Mouse (Mus musculus): ENCODE results near the gene Lamb3. TPM values are rescaled to one million over a fixed set of nuclear protein-coding genes. Genes with fewer than 3 reads are reported as not detected.

Lamb3 gene
- polyA plus RNA-seq, 1 experiment from 2014 or later = 8.5 TPM

DNA sequence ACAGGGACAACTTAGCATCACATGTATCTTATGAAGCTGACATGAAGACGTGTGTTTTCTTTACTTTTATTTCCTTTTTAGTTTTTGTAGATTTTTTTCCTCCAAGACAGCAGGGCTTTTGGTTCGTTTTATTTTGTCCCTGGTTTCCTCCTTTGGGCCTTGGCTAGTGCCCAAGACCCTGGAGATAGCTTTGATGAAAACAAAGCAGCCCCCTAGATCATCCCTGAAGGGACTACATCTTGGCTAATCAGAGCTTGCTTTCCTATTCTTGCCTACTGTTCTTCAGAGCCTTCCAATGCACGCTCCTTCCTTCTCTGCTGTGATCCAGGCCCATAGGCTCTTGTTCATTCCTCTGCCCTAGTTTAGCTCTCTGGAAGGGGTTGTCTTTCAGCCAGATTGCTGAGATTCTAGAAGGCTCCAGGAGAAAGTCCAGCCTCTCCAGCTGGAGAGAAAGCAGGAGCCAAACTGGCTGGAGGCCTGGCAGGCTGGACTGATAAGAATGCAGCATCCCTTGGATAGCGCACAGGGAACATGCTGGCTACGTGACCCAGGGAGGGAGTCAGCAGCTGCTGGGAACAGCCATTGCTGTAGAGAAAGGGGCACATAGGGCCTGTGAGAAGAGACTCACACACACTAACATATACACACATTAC is 108.3 kb downstream of the Lamb3 start:
- 67% methylated on average over 5 of the region's 5 CpGs for WGBS
- Histone ChIP-seq H3K4me1 (ENCODE audit: control insufficient read depth, insufficient read depth, low read length) (peaks cover 3% of the 10 kb centered on the region; the same call in 1 of the 2 replicates), H3K27ac (replicated peaks; ENCODE audit: low read depth, low read length) (no peak overlapping the region; the same call in 1 of the 2 replicates), H3K9ac (ENCODE audit: low read depth, low read length) (no peak overlapping the region), H3K36me3 (ENCODE audit: control insufficient read depth, insufficient read depth, low read length) (no peaks in the 10 kb centered on the region), H3K4me2 (ENCODE audit: low read depth, low read length) (no peak overlapping the region), H3K27me3 (replicated peaks; ENCODE audit: control insufficient read depth, insufficient read depth, low read length) (no peaks in the 10 kb centered on the region), H3K9me3 (ENCODE audit: control insufficient read depth, low read length) (no peaks in the 10 kb centered on the region), H3K4me3 (ENCODE audit: low read depth, low read length) (no peak overlapping the region)
- DNase-seq (ENCODE audit: low spot score) (peak; percentile 75), ATAC-seq (ENCODE audit: low read depth) (0 out of 2 replicates have a peak, but pooled peaks have one; percentile 17)

DNA sequence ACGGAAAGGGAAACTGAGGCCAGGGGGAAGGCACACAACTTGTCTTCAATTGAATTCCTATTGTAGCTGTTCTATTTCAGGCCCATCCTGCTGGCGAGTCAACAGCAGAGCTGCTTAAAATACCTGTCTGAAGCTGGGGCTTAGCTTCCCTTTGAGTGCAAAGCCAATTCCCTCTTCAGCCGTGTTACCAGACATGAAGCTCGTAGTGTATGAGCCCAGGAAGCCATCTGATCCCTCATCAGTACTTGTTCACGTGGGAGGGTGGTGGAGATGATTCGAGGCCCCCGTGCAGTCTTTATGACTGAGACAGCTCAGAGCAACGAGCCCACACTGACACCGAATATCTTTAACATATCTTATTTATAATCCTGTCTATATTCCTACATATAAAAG is 108.9 kb downstream of the Lamb3 start:
- no peak for ATAC-seq (ENCODE audit: low read depth)
- no peak overlapping the region for H3K4me3 ChIP-seq (ENCODE audit: low read depth, low read length)
- DNase-seq (ENCODE audit: low spot score) = no peak
- H3K27me3 ChIP-seq (replicated peaks; ENCODE audit: control insufficient read depth, insufficient read depth, low read length) = no peaks in the 10 kb centered on the region
- no peak overlapping the region for H3K9ac ChIP-seq (ENCODE audit: low read depth, low read length)
- WGBS = 73% methylated on average over 9 of the region's 9 CpGs
- no peak overlapping the region; the same call in 1 of the 2 replicates for H3K27ac ChIP-seq (replicated peaks; ENCODE audit: low read depth, low read length)
- no peaks in the 10 kb centered on the region for H3K9me3 ChIP-seq (ENCODE audit: control insufficient read depth, low read length)
- H3K4me2 ChIP-seq (ENCODE audit: low read depth, low read length) = no peak overlapping the region
- H3K4me1 ChIP-seq (ENCODE audit: control insufficient read depth, insufficient read depth, low read length) = peaks cover 3% of the 10 kb centered on the region; the same call in 1 of the 2 replicates
- no peaks in the 10 kb centered on the region for H3K36me3 ChIP-seq (ENCODE audit: control insufficient read depth, insufficient read depth, low read length)

DNA sequence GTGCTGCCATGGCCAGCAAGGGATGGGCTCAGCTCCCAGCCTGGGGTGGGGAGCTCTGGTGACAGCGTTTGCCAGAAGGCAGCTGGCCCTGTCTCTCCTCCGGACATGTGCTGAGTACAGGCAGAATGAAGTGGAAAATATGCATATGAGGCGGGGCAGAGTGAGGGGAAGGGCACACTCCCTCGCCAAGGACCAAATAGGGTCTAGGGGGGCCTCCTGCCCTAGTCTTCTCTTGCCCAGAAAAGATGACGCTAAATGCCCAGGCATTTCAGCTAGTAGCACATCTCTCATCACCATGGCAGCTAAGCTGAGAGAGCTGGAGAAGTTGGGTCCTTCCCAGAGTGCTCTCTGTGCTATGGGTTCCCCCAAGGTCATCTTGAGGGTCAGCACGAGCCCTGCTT is 109.7 kb downstream of the Lamb3 start:
- no peak overlapping the region for H3K9ac ChIP-seq (ENCODE audit: low read depth, low read length)
- peaks cover 3% of the 10 kb centered on the region; the same call in 1 of the 2 replicates for H3K4me1 ChIP-seq (ENCODE audit: control insufficient read depth, insufficient read depth, low read length)
- H3K27me3 ChIP-seq (replicated peaks; ENCODE audit: control insufficient read depth, insufficient read depth, low read length) = no peaks in the 10 kb centered on the region
- peak; percentile 78 for DNase-seq (ENCODE audit: low spot score)
- H3K27ac ChIP-seq (replicated peaks; ENCODE audit: low read depth, low read length) = no peak overlapping the region; the same call in 1 of the 2 replicates
- ATAC-seq (ENCODE audit: low read depth) = peak; percentile 87
- H3K36me3 ChIP-seq (ENCODE audit: control insufficient read depth, insufficient read depth, low read length) = no peaks in the 10 kb centered on the region
- no peaks in the 10 kb centered on the region for H3K9me3 ChIP-seq (ENCODE audit: control insufficient read depth, low read length)
- H3K4me2 ChIP-seq (ENCODE audit: low read depth, low read length) = no peak overlapping the region
- no peak overlapping the region for H3K4me3 ChIP-seq (ENCODE audit: low read depth, low read length)
- 34% methylated on average over 6 of the region's 6 CpGs for WGBS

DNA sequence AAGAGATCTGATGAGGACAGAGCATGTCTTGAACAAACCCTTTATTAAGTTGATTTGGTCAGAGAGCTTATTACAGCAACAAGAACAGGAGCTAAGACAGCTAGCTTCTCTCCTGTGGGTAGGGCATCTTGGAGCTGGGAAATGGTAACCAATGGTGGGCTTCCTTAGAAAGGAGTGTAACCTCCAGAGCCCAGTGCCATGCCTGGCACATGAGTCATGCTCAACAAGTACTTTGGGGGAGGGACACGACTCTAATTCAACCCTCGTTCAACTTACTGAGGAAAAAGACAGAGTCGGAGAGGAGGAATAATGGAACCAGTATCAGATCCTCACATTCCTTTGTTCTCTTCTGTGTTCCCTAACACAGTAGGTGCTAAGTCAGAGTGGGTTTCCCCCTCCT is 112.2 kb downstream of the Lamb3 start:
- H3K4me1 ChIP-seq (ENCODE audit: control insufficient read depth, insufficient read depth, low read length) = peaks cover 3% of the 10 kb centered on the region; the same call in 1 of the 2 replicates
- ATAC-seq (ENCODE audit: low read depth) (no peak), DNase-seq (ENCODE audit: low spot score) (no peak)
- no peaks in the 10 kb centered on the region for H3K36me3 ChIP-seq (ENCODE audit: control insufficient read depth, insufficient read depth, low read length)
- no peak overlapping the region for H3K9ac ChIP-seq (ENCODE audit: low read depth, low read length)
- WGBS = 63% methylated on average over 3 of the region's 3 CpGs
- H3K27ac ChIP-seq (replicated peaks; ENCODE audit: low read depth, low read length) = no peak overlapping the region
- no peak overlapping the region for H3K4me2 ChIP-seq (ENCODE audit: low read depth, low read length)
- H3K4me3 ChIP-seq (ENCODE audit: low read depth, low read length) = no peak overlapping the region
- H3K27me3 ChIP-seq (replicated peaks; ENCODE audit: control insufficient read depth, insufficient read depth, low read length) = no peaks in the 10 kb centered on the region
- no peaks in the 10 kb centered on the region for H3K9me3 ChIP-seq (ENCODE audit: control insufficient read depth, low read length)

DNA sequence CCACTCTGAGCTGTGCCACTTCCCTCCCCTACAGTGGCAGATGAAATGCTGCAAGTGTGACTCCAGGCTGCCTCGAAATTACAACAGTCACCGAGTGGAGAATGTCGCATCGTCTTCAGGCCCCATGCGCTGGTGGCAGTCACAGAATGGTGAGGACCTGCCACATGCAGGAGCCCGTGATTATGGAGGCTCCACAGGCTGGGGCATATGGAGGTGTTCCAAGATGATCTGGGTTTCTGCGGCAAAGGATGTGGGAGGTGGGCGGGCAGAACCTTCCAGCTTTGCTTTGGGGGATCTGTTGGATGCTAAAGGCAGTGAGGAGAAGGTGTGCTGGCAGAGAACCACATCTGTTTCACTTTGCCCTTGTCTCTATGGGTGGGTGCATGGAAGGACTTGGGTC is 112.9 kb downstream of the Lamb3 start:
- Histone ChIP-seq H3K4me3 (ENCODE audit: low read depth, low read length) (no peak overlapping the region), H3K4me1 (ENCODE audit: control insufficient read depth, insufficient read depth, low read length) (peaks cover 3% of the 10 kb centered on the region; the same call in 1 of the 2 replicates), H3K9me3 (ENCODE audit: control insufficient read depth, low read length) (no peaks in the 10 kb centered on the region), H3K36me3 (ENCODE audit: control insufficient read depth, insufficient read depth, low read length) (no peaks in the 10 kb centered on the region), H3K27me3 (replicated peaks; ENCODE audit: control insufficient read depth, insufficient read depth, low read length) (no peaks in the 10 kb centered on the region), H3K9ac (ENCODE audit: low read depth, low read length) (no peak overlapping the region), H3K4me2 (ENCODE audit: low read depth, low read length) (no peak overlapping the region), H3K27ac (replicated peaks; ENCODE audit: low read depth, low read length) (no peak overlapping the region)
- ATAC-seq (ENCODE audit: low read depth) = no peak
- no peak for DNase-seq (ENCODE audit: low spot score)
- 86% methylated on average over 8 of the region's 8 CpGs for WGBS

DNA sequence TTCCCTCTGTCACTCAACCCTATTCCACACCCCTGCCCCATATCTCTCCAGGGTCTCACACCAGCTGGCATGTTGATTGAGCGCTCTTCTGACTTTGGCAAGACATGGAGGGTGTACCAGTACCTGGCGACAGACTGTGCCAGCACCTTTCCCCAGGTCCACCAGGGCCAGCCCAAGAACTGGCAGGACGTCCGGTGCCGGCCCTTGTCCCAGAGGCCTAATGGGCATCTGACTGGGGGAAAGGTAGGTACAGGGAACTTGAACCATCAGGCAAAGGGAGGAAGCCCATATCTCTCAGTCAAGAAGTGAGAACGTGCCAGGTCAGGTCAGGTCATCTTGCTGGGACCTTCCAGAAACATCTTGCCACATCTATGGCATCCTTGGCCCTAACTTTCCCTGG is 116.2 kb downstream of the Lamb3 start:
- no peak overlapping the region for H3K4me3 ChIP-seq (ENCODE audit: low read depth, low read length)
- H3K27me3 ChIP-seq (replicated peaks; ENCODE audit: control insufficient read depth, insufficient read depth, low read length) = no peaks in the 10 kb centered on the region
- H3K4me1 ChIP-seq (ENCODE audit: control insufficient read depth, insufficient read depth, low read length) = no peaks in the 10 kb centered on the region
- H3K27ac ChIP-seq (replicated peaks; ENCODE audit: low read depth, low read length) = no peak overlapping the region
- H3K4me2 ChIP-seq (ENCODE audit: low read depth, low read length) = no peak overlapping the region
- no peaks in the 10 kb centered on the region for H3K9me3 ChIP-seq (ENCODE audit: control insufficient read depth, low read length)
- ATAC-seq (ENCODE audit: low read depth) = no peak
- no peak overlapping the region for H3K9ac ChIP-seq (ENCODE audit: low read depth, low read length)
- 94% methylated on average over 6 of the region's 6 CpGs for WGBS
- no peak for DNase-seq (ENCODE audit: low spot score)
- H3K36me3 ChIP-seq (ENCODE audit: control insufficient read depth, insufficient read depth, low read length) = no peaks in the 10 kb centered on the region

DNA sequence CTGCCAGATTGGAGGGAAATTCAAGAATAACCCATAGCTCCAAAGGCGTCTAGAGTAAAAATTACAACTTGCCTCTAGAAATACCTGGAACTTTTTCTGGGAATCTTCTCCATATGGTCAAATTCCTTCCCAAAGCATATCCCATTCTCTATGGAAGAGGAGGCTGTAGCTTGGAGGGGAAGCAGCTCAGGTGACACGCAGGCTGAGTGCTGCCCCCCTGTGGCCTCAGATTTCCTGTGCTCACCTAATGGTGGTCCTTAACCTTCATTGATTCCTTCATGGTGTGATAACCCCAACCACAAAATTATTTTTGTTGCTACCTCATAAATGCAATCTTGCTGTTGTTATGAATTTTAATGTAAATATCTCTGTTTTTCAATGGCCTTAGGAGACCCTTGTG is 116.7 kb downstream of the Lamb3 start:
- Histone ChIP-seq H3K4me2 (ENCODE audit: low read depth, low read length) (no peak overlapping the region), H3K27me3 (replicated peaks; ENCODE audit: control insufficient read depth, insufficient read depth, low read length) (no peaks in the 10 kb centered on the region), H3K9ac (ENCODE audit: low read depth, low read length) (no peak overlapping the region), H3K4me3 (ENCODE audit: low read depth, low read length) (no peak overlapping the region), H3K36me3 (ENCODE audit: control insufficient read depth, insufficient read depth, low read length) (no peaks in the 10 kb centered on the region), H3K27ac (replicated peaks; ENCODE audit: low read depth, low read length) (no peak overlapping the region), H3K9me3 (ENCODE audit: control insufficient read depth, low read length) (no peaks in the 10 kb centered on the region), H3K4me1 (ENCODE audit: control insufficient read depth, insufficient read depth, low read length) (no peaks in the 10 kb centered on the region)
- WGBS = 32% methylated on average over 2 of the region's 2 CpGs
- DNase-seq (ENCODE audit: low spot score) = no peak
- ATAC-seq (ENCODE audit: low read depth) = no peak

DNA sequence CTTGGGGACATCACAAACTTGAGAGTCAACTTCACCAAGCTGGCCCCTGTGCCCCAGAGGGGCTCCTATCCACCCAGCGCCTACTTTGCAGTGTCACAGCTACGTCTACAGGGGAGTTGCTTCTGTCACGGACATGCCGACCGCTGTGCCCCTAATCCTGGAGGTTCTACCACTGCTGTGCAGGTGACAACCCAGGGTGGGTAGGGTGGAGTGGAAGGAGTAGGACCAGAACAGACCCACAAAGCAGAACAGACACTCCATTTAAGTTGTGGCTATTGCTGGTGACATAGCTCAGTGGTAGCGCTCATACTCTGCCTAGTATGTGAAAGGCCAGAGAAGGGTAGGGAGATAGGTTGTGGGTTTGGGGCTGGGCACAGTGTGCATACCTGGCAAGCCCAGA is 118.4 kb downstream of the Lamb3 start:
- no peak overlapping the region for H3K4me3 ChIP-seq (ENCODE audit: low read depth, low read length)
- H3K36me3 ChIP-seq (ENCODE audit: control insufficient read depth, insufficient read depth, low read length) = no peaks in the 10 kb centered on the region
- no peak overlapping the region for H3K27ac ChIP-seq (replicated peaks; ENCODE audit: low read depth, low read length)
- no peaks in the 10 kb centered on the region for H3K27me3 ChIP-seq (replicated peaks; ENCODE audit: control insufficient read depth, insufficient read depth, low read length)
- no peak overlapping the region for H3K9ac ChIP-seq (ENCODE audit: low read depth, low read length)
- no peaks in the 10 kb centered on the region for H3K9me3 ChIP-seq (ENCODE audit: control insufficient read depth, low read length)
- ATAC-seq (ENCODE audit: low read depth) = no peak
- H3K4me1 ChIP-seq (ENCODE audit: control insufficient read depth, insufficient read depth, low read length) = no peaks in the 10 kb centered on the region
- no peak overlapping the region for H3K4me2 ChIP-seq (ENCODE audit: low read depth, low read length)
- WGBS = 89% methylated on average over 6 of the region's 6 CpGs
- DNase-seq (ENCODE audit: low spot score) = no peak

DNA sequence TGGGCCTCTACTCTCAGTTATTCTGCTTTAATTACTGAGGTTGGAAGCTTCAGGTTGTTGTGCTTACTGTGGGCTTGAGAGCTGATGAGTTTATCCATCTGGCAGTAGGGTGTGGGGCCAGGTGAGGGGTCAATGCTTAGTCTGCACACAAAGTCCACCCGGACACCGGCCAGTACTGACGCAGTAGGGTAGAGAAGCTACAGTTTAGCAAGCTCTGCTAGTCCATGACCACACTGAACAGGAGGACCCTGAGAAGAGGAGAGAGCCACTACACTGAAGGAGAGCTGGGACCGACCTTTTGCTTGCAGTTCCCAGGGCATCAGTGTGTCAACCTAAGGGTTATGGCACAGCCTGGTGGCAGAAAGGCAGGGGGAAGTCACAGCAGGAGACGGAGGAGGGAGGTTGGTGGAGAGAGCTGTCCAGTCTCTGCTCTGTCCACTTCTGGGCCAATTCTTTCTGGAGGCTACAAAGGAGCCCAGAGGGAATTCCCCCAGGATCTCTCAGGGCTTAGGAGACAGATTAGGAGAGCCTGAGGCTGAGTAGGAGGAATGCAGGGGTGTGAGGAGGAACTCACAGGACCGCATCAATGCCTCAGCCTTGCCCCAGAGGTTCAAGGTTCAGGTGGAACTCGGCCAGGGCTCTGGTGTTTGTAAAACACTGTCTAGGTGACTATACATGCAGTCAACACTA is 119.1 kb downstream of the Lamb3 start:
- Histone ChIP-seq H3K27ac (replicated peaks; ENCODE audit: low read depth, low read length) (no peak overlapping the region), H3K4me1 (ENCODE audit: control insufficient read depth, insufficient read depth, low read length) (no peaks in the 10 kb centered on the region), H3K9ac (ENCODE audit: low read depth, low read length) (no peak overlapping the region), H3K27me3 (replicated peaks; ENCODE audit: control insufficient read depth, insufficient read depth, low read length) (no peaks in the 10 kb centered on the region), H3K4me3 (ENCODE audit: low read depth, low read length) (no peak overlapping the region), H3K4me2 (ENCODE audit: low read depth, low read length) (no peak overlapping the region), H3K36me3 (ENCODE audit: control insufficient read depth, insufficient read depth, low read length) (no peaks in the 10 kb centered on the region), H3K9me3 (ENCODE audit: control insufficient read depth, low read length) (no peaks in the 10 kb centered on the region)
- ATAC-seq (ENCODE audit: low read depth) = no peak
- WGBS = 77% methylated on average over 7 of the region's 7 CpGs
- DNase-seq (ENCODE audit: low spot score) = no peak
